Mouse (Mus musculus) right cerebral cortex, adult 2 months (tissue): ENCODE results near the gene Vipas39.

Experiments used
- DNase-seq, 2 experiments: peaks; one replicate each; pipeline ENCODE4 v3.0.0; 2021 to 2022; ENCODE audit warnings: low spot score in 2 of 2

Vipas39 gene

DNA sequence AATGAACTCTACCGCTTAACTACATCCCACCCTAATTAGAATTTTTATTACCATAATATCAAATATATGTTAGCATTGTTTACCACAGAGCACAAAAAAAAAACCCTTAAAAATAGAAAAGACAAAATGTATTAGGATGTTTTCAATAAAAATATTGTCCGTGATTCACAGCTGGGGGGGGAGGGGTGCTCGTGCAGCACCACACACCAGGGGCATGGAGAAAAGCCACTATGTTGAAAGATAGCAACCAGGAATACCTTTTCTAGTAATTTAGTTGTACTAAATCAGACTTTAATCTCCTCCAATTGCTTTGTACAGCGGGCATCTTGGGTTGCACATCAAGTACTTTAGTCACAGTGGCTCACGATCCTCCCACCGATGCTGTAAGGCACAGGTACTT is 67.3 kb downstream of the Vipas39 start:
- DNase-seq = peak in 1 of 2 experiments; percentile 23

DNA sequence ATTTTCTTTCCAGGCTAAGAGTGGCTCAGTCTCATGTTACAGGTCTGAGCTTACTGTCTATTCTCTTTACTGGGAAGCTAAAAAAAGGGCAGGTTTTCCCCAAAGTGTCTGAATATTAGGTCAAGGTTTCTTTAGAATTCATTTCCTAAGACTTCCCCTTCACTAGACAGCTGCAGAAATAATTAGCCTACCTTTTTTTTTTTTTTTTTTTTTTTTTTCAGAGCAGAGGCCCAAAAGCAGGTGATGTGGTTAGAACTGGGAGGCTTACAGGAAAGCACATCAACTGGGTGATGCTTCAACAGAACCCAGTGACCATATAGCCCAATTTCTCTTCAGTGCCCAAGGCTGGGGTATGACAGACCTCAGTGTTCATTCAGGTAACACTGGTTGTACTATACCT is 69.7 kb downstream of the Vipas39 start:
- no peak for DNase-seq

DNA sequence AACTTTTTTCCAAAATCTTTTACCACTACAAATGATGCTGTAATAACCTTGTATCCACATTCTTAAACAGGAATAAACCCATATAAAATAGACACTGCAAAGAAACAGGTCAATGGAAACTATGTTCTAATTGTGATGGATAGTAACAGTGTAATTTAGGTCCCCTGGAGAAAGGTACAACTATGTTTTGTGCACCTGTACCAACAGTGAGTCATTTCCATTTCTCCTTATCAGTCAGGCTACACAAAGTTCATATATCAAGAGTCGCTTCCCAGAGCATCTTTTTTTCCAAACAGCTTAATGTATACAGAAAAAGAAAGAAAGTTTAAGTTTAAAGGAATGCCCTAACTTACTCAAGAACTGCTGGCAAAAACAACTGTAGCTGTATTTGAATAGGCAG is 71.0 kb downstream of the Vipas39 start:
- DNase-seq = no peak

DNA sequence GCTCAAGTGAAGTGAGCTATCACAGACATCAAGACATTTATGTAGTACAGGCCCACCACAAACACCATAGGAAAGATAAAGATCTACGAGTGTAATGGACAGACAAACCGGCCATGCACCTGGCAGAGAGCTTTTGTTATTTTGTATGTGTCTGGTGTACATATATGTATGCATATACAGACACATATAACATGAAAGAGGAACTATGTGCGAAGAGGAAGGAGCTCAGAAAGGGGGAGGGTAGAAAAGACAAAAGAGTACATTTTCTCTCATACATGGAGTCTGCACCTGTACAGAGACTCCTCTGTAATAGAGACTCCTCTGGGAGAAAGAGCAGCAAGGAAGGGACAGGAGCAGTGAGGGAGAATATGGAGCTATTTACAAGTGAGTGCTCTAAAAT is 73.0 kb downstream of the Vipas39 start:
- no peak for DNase-seq
